Mouse (Mus musculus): ENCODE results near the gene Rasgrf1. TPM values are rescaled to one million over a fixed set of nuclear protein-coding genes. Genes with fewer than 3 reads are reported as not detected.

Rasgrf1 gene
- polyA plus RNA-seq, 1 experiment, result 168 TPM

DNA sequence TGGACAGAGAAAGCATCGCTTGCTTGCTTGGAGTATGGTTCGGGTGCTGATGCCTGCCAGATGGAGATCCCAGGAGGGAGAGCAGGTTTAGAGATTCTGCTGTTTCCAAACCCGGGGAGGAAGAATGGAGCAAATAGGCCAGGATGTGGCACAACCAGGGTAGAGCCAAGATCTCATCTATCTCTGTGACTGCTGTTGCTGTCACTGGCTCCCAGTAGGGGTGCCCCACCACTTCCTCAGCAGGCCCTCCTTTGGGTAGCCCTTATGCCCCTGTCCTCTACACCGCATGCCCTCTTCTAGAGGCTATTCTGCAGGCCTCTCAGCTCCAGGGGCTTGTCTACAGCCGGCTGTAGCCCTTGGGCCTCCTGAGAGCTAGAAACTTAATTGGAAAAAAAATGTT lies 166.4 kb downstream of the Rasgrf1 start:
- Histone ChIP-seq H3K4me1 (ENCODE audit: control insufficient read depth, insufficient read depth, low read length) (no peaks in the 10 kb centered on the region), H3K4me3 (replicated peaks; ENCODE audit: insufficient read depth, low read depth, low read length) (no peak overlapping the region), H3K27ac (ENCODE audit: insufficient read depth, low read length) (no peak overlapping the region), H3K27me3 (ENCODE audit: control insufficient read depth, insufficient read depth, low read length) (no peaks in the 10 kb centered on the region)
- DNase-seq, result no peak
- WGBS, result 76% methylated on average over 5 of the region's 5 CpGs
- TF ChIP-seq CTCF (IDR thresholded peaks at IDR 0.05; ENCODE audit: borderline replicate concordance, insufficient read depth, low read depth, low read length), result no peak
- no peak for TF ChIP-seq POLR2A (IDR thresholded peaks at IDR 0.05; ENCODE audit: borderline replicate concordance, insufficient read depth, low read length)

Other genes with a start within 250 kb of the Rasgrf1 start
- 42.0 and 45.0 TPM in 2 replicates for gene Tmed3, start 204.8 kb upstream of the Rasgrf1 start, polyA plus RNA-seq (2012; rRNA removed)
- 2.7 and 3.6 TPM in 2 replicates for gene Ankrd34c, start 171.4 kb upstream of the Rasgrf1 start, polyA plus RNA-seq (2012; rRNA removed)
- gene Ctsh, start 144.2 kb downstream of the Rasgrf1 start, polyA plus RNA-seq (2012; rRNA removed), result 13.8 and 16.3 TPM in 2 replicates
- 468 and 520 TPM in 2 replicates for gene Morf4l1, start 204.9 kb downstream of the Rasgrf1 start, polyA plus RNA-seq (2012; rRNA removed)

Data from cerebellum, adult 2 months (tissue).